Mouse (Mus musculus): ENCODE data around the gene Itprip.

- TF ChIP-seq POLR2A (IDR thresholded peaks at IDR 0.05; ENCODE audit: low read depth, low read length) (no peak), CTCF (IDR thresholded peaks at IDR 0.05; ENCODE audit: extremely low read depth, insufficient read depth, insufficient read length, insufficient replicate concordance) (no peak)
Measured at GRCm38 (mm10) chr19:47887417-47887816, 31.7 kb downstream of the Itprip start.
